Mouse (Mus musculus): ENCODE data around the gene Cdh13.

- TF ChIP-seq CTCF (IDR thresholded peaks at IDR 0.05; ENCODE audit: low read depth) (no peak), EP300 (IDR thresholded peaks at IDR 0.05; ENCODE audit: low read depth) (no peak)
These were observed 132.1 kb downstream of the Cdh13 start for GRCm38 (mm10) chr8:118415672-118416071.

Data from liver, postnatal 0 days (tissue).